Mouse (Mus musculus) cortical plate, adult 2 months (tissue): ENCODE results near the gene Scube1.

Source experiments
- CTCF ChIP-seq: fragments of 200-500 bp; IDR thresholded peaks from 2 replicates; pipeline ENCODE4 v1.5.1; 2011; ENCODE audit warnings: mild to moderate bottlenecking, control low read depth, low read length; ENCODE audit not compliant: insufficient read depth; ENCODE audit errors: extremely low read depth
- POLR2A ChIP-seq: fragments of 200-500 bp; IDR thresholded peaks from 2 replicates; pipeline ENCODE4 v1.6.1; 2011; ENCODE audit warnings: mild to moderate bottlenecking, low read length, control low read depth; ENCODE audit not compliant: insufficient read depth; ENCODE audit errors: extremely low read depth

DNA sequence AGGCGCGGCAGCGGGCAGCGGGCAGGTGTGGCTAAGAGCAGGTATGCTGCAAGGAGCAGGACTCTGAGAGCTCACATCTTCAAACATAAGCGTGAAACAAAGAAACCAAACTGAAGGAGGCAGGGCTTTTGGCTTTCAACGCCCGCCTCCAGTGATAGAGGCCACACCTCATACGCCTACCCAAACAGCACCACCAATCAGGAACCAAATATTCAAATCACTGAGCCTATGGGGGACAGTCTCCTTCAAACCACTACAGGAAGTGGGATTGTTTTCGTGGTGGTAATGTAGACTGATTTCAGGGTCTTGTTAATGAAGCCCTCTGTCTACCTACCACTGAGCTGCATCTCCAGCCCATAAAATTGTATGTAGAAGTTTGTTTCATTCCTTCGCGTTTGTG, 155.1 kb downstream of the Scube1 start:
- TF ChIP-seq CTCF (no peak), POLR2A (no peak)
